In genomic region chr6:43517316-43517655, GRCm38 (mm10) we compare ENCODE assay signal across 29 mouse cellular contexts.
"Had no signal": no experiment of that assay in that cellular context is flagged by ENCODE, and none has a peak within 500 bp of the region (broad histone marks: within the 10 kb centered on the region; RNA-seq: fewer than 3 reads in every experiment).

No protein-coding gene starts in this region.

- H3K27ac ChIP-seq: limb, embryonic 10.5 days; limb, embryonic 12.5 days; limb, embryonic 13.5 days; limb, embryonic 15.5 days; liver, embryonic 12.5 days; liver, embryonic 13.5 days; liver, embryonic 14.5 days; liver, embryonic 15.5 days; lung, embryonic 15.5 days; macrophage; midbrain, embryonic 10.5 days; midbrain, embryonic 12.5 days; midbrain, embryonic 13.5 days; midbrain, embryonic 15.5 days had no signal

- H3K4me1 ChIP-seq: limb, embryonic 10.5 days; limb, embryonic 12.5 days; limb, embryonic 13.5 days; limb, embryonic 15.5 days; lung, embryonic 15.5 days; midbrain, embryonic 15.5 days had no signal

- H3K4me3 ChIP-seq: limb, embryonic 10.5 days; limb, embryonic 12.5 days; limb, embryonic 13.5 days; limb, embryonic 15.5 days; liver, embryonic 12.5 days; liver, embryonic 13.5 days; liver, embryonic 15.5 days; lung, embryonic 15.5 days; megakaryocyte, embryonic 14.5 days; midbrain, embryonic 10.5 days; midbrain, embryonic 12.5 days; midbrain, embryonic 13.5 days; midbrain, embryonic 15.5 days; myocyte had no signal

- DNase-seq: left cerebral cortex, postnatal 4 days; liver; liver, embryonic 13.5 days; liver, postnatal 0 days; lung, adult 18-20 months; lung, adult 2 months; lung, embryonic 14.5 days; lung, postnatal 10 days; lung, postnatal 14 days; lung, postnatal 36 days; lung, postnatal 4 days; midbrain, embryonic 14.5 days had no signal

- ATAC-seq: lung, postnatal 0 days; midbrain, embryonic 13.5 days; midbrain, embryonic 15.5 days; midbrain, embryonic 16.5 days had no signal

- H3K27me3 ChIP-seq: limb, embryonic 12.5 days; limb, embryonic 13.5 days; limb, embryonic 15.5 days; liver, embryonic 12.5 days; liver, embryonic 13.5 days; liver, embryonic 15.5 days; lung, embryonic 15.5 days; midbrain, embryonic 12.5 days; midbrain, embryonic 13.5 days; midbrain, embryonic 15.5 days had no signal
